9 mouse cellular contexts compared by ENCODE assay signal in the genomic region with DNA sequence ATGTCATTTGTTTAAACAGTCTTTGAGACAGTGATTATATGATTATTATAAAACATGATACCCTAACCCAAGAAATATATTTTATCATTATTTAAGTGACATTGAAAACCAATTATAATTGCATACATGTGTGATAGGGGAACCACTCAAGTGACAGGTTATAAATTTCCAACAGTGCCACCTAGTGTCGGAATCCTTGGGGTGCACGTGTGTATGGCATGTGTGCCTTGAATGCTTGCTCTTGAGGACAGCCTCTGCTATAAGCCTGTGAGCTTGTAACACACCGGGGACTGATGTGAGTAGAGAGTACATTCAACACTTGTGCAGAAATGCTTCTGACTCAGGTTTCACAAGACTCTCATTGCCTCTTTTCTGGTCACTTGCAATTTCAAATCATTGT.
DNase-seq lines count a peak whose midpoint lies in the region; ATAC-seq lines count a peak whose summit lies in the region.
"Had no signal": no experiment of that assay in that cellular context is flagged by ENCODE, and none has a peak within 500 bp of the region (broad histone marks: within the 10 kb centered on the region; RNA-seq: fewer than 3 reads in every experiment).

No protein-coding gene starts in this region.

- no peaks in the 10 kb centered on the region for H3K27me3 ChIP-seq in limb, embryonic 10.5 days (ENCODE audit: low read depth, poor library complexity, severe bottlenecking)
- H3K27me3 ChIP-seq in midbrain, embryonic 14.5 days (ENCODE audit: control insufficient read depth, insufficient read depth, low read length), result no peaks in the 10 kb centered on the region
- H3K27me3 ChIP-seq: embryonic facial prominence, embryonic 13.5 days had no signal

- H3K9me3 ChIP-seq in limb, embryonic 10.5 days (replicated peaks), result no peaks in the 10 kb centered on the region
- H3K9me3 ChIP-seq in midbrain, embryonic 14.5 days (ENCODE audit: control insufficient read depth, low read length), result no peaks in the 10 kb centered on the region
- H3K9me3 ChIP-seq: embryonic facial prominence, embryonic 13.5 days had no signal

- no peak overlapping the region for H3K27ac ChIP-seq in limb, embryonic 10.5 days
- no peak overlapping the region for H3K27ac ChIP-seq in midbrain, embryonic 14.5 days (replicated peaks; ENCODE audit: low read depth, low read length)
- H3K27ac ChIP-seq: embryonic facial prominence, embryonic 13.5 days had no signal

- no peaks in the 10 kb centered on the region for H3K36me3 ChIP-seq in limb, embryonic 10.5 days
- H3K36me3 ChIP-seq in midbrain, embryonic 14.5 days (ENCODE audit: control insufficient read depth, insufficient read depth, low read length), result no peaks in the 10 kb centered on the region
- H3K36me3 ChIP-seq: embryonic facial prominence, embryonic 13.5 days had no signal

- no peak overlapping the region for H3K4me3 ChIP-seq in limb, embryonic 10.5 days
- no peak overlapping the region for H3K4me3 ChIP-seq in midbrain, embryonic 14.5 days (replicated peaks; ENCODE audit: low read depth, low read length)
- H3K4me3 ChIP-seq: embryonic facial prominence, embryonic 13.5 days had no signal

- no peak overlapping the region for H3K9ac ChIP-seq in midbrain, embryonic 14.5 days (replicated peaks; ENCODE audit: low read length)
- H3K9ac ChIP-seq: embryonic facial prominence, embryonic 13.5 days had no signal

- 24% methylated on average over 3 of the region's 3 CpGs for WGBS in limb, embryonic 10.5 days
- 25% methylated on average over 3 of the region's 3 CpGs for WGBS in midbrain, embryonic 14.5 days

- H3K4me1 ChIP-seq in limb, embryonic 10.5 days, result no peaks in the 10 kb centered on the region
- H3K4me1 ChIP-seq in midbrain, embryonic 14.5 days (ENCODE audit: control insufficient read depth, insufficient read depth, low read length), result no peaks in the 10 kb centered on the region
- H3K4me1 ChIP-seq: embryonic facial prominence, embryonic 13.5 days had no signal

- peak; percentile 71; the same call in 1 of the 2 replicates for ATAC-seq in midbrain, embryonic 14.5 days (ENCODE audit: low FRiP score, low TSS enrichment)

- DNase-seq in ovary, postnatal 14 days (ENCODE audit: low spot score), result peak; percentile 25
- DNase-seq in ovary, adult 18-20 months (ENCODE audit: low spot score), result no peak
- DNase-seq in c-Kit-positive CD71-positive TER-119-positive erythroid progenitor cells, embryonic 14.5 days (ENCODE audit: low spot score), result peak; percentile 42
- DNase-seq in forelimb bud, embryonic 11.5 days (ENCODE audit: low read depth, low spot score), result peak; percentile 72
- peak; percentile 71 for DNase-seq in kidney, adult 9 months
- DNase-seq in limb, embryonic 10.5 days (ENCODE audit: low spot score), result peak; percentile 54
- DNase-seq in midbrain, embryonic 14.5 days, result peak; percentile 80
- peak; percentile 65 for DNase-seq in testis, postnatal 10 days (ENCODE audit: low spot score)

- H3K4me2 ChIP-seq in midbrain, embryonic 14.5 days (ENCODE audit: low read length), result no peak overlapping the region
- H3K4me2 ChIP-seq: embryonic facial prominence, embryonic 13.5 days had no signal
